Mouse (Mus musculus): ENCODE measurements around the gene Gm10073. TPM values are rescaled to one million over a fixed set of nuclear protein-coding genes. Genes with fewer than 3 reads are reported as not detected.

The Gm10073 gene
- total and polyA plus RNA-seq, 3 experiments: 21.6 to 224 (median 117) TPM

- DNase-seq (ENCODE audit: extremely low read depth): no peak
- no peak overlapping the region for H3K27ac ChIP-seq (ENCODE audit: insufficient read depth, low read depth)
- in situ Hi-C loops (cut with MboI; ENCODE audit: low pct_ligation_motif_present, low pct_unique_long_range_greater_than_20kb, low sequenced_read_pairs): no loop called here
- H3K4me2 ChIP-seq (ENCODE audit: insufficient read depth, low read depth, poor library complexity, severe bottlenecking): no peak overlapping the region
- no peaks in the 10 kb centered on the region for H3K4me1 ChIP-seq (ENCODE audit: control insufficient read depth in 1 of 2, insufficient read depth in 2 of 2)
- no peak overlapping the region for H3K9ac ChIP-seq (ENCODE audit: insufficient read depth, low read depth)
- no peaks in the 10 kb centered on the region for H3K36me3 ChIP-seq (replicated peaks in 1 of 2; ENCODE audit: control insufficient read depth in 1 of 2, insufficient read depth in 1 of 2, low read length in 1 of 2)
- no peak overlapping the region for H3K4me3 ChIP-seq (replicated peaks in 1 of 3; ENCODE audit: low read depth in 2 of 3, low read length in 2 of 3, poor library complexity in 1 of 3)
- no peaks in the 10 kb centered on the region for H3K79me2 ChIP-seq (replicated peaks; ENCODE audit: control insufficient read depth, extremely low read depth, insufficient read depth, poor library complexity, severe bottlenecking)
- TF ChIP-seq ELF1 (IDR thresholded peaks at IDR 0.05; ENCODE audit: low read depth, low read length) (no peak), BHLHE40 (IDR thresholded peaks at IDR 0.05; ENCODE audit: low read depth, low read length) (no peak), CHD2 (IDR thresholded peaks at IDR 0.05; ENCODE audit: low read length) (no peak), PAX5 (IDR thresholded peaks at IDR 0.05; ENCODE audit: low read length) (no peak), USF1 (IDR thresholded peaks at IDR 0.05; ENCODE audit: low read depth, low read length) (no peak), JUN (IDR thresholded peaks at IDR 0.05; ENCODE audit: insufficient read depth, low read depth, low read length) (no peak), SMC3 (IDR thresholded peaks at IDR 0.05; ENCODE audit: low read depth, low read length) (no peak)
- H3K27me3 ChIP-seq (replicated peaks): no peaks in the 10 kb centered on the region
- dilution Hi-C loops (cut with MboI; ENCODE audit: extremely low pct_ligation_motif_present, extremely low pct_unique_long_range_greater_than_20kb, low sequenced_read_pairs): no loop called here
- no peaks in the 10 kb centered on the region for H3K9me3 ChIP-seq (replicated peaks; ENCODE audit: low read length)
Observed at GRCm38 (mm10) chr8:106592458-106592857, 19.2 kb upstream of the Gm10073 start.

- in situ Hi-C loops (cut with MboI; ENCODE audit: low pct_ligation_motif_present, low pct_unique_long_range_greater_than_20kb, low sequenced_read_pairs): no loop called here
- DNase-seq (ENCODE audit: extremely low read depth): no peak
Observed at GRCm38 (mm10) chr8:106588443-106589431, 15.5 kb upstream of the Gm10073 start.

GRCm38 (mm10) chr8:106586896-106587295 lies 13.6 kb upstream of the Gm10073 start:
- Histone ChIP-seq H3K9me3 (replicated peaks; ENCODE audit: low read length) (peaks cover 6% of the 10 kb centered on the region), H3K27ac (ENCODE audit: insufficient read depth, low read depth) (no peak overlapping the region), H3K4me3 (replicated peaks in 1 of 3; ENCODE audit: low read depth in 2 of 3, low read length in 2 of 3, poor library complexity in 1 of 3) (no peak overlapping the region), H3K4me2 (ENCODE audit: insufficient read depth, low read depth, poor library complexity, severe bottlenecking) (no peak overlapping the region), H3K36me3 (replicated peaks in 1 of 2; ENCODE audit: control insufficient read depth in 1 of 2, insufficient read depth in 1 of 2, low read length in 1 of 2) (no peaks in the 10 kb centered on the region), H3K27me3 (replicated peaks) (no peaks in the 10 kb centered on the region), H3K4me1 (ENCODE audit: control insufficient read depth in 1 of 2, insufficient read depth in 2 of 2) (no peaks in the 10 kb centered on the region), H3K9ac (ENCODE audit: insufficient read depth, low read depth) (no peak overlapping the region), H3K79me2 (replicated peaks; ENCODE audit: control insufficient read depth, extremely low read depth, insufficient read depth, poor library complexity, severe bottlenecking) (no peaks in the 10 kb centered on the region)
- TF ChIP-seq NELFE (IDR thresholded peaks at IDR 0.05; ENCODE audit: low read depth, low read length) (no peak), IRF4 (IDR thresholded peaks at IDR 0.05; ENCODE audit: low read depth, low read length) (no peak), SIN3A (IDR thresholded peaks at IDR 0.05; ENCODE audit: low read length) (no peak), KAT2A (IDR thresholded peaks at IDR 0.05; ENCODE audit: insufficient replicate concordance, low read length) (no peak), ETS1 (conservative IDR thresholded peaks at IDR 0.05; ENCODE audit: low read depth, low read length) (no peak), TCF12 (IDR thresholded peaks at IDR 0.05; ENCODE audit: low read depth, low read length) (no peak), SMC3 (IDR thresholded peaks at IDR 0.05; ENCODE audit: low read depth, low read length) (no peak), ELF1 (IDR thresholded peaks at IDR 0.05; ENCODE audit: low read depth, low read length) (no peak), RAD21 (IDR thresholded peaks at IDR 0.05; ENCODE audit: low read depth, low read length) (no peak), MXI1 (IDR thresholded peaks at IDR 0.05; ENCODE audit: low read depth, low read length) (no peak), E2F4 (IDR thresholded peaks at IDR 0.05; ENCODE audit: insufficient replicate concordance, low read depth, low read length) (no peak)
- dilution Hi-C loops (cut with MboI; ENCODE audit: extremely low pct_ligation_motif_present, extremely low pct_unique_long_range_greater_than_20kb, low sequenced_read_pairs) (no loop called here), in situ Hi-C loops (cut with MboI; ENCODE audit: low pct_ligation_motif_present, low pct_unique_long_range_greater_than_20kb, low sequenced_read_pairs) (no loop called here)
- DNase-seq (ENCODE audit: extremely low read depth): no peak

More at GRCm38 (mm10) chr8:106588443-106589431, 15.5 kb upstream of the Gm10073 start:
- dilution Hi-C loops (cut with MboI; ENCODE audit: extremely low pct_ligation_motif_present, extremely low pct_unique_long_range_greater_than_20kb, low sequenced_read_pairs): no loop called here
- no peak for TF ChIP-seq KAT2A (IDR thresholded peaks at IDR 0.05; ENCODE audit: insufficient replicate concordance, low read length)
- TF ChIP-seq ZMIZ1 (IDR thresholded peaks at IDR 0.05; ENCODE audit: low read depth, low read length): no peak
- H3K27ac ChIP-seq (ENCODE audit: insufficient read depth, low read depth): no peak overlapping the region
- H3K9me3 ChIP-seq (replicated peaks; ENCODE audit: low read length): no peaks in the 10 kb centered on the region
- no peaks in the 10 kb centered on the region for H3K4me1 ChIP-seq (ENCODE audit: control insufficient read depth in 1 of 2, insufficient read depth in 2 of 2)
- no peak overlapping the region for H3K9ac ChIP-seq (ENCODE audit: insufficient read depth, low read depth)
- H3K79me2 ChIP-seq (replicated peaks; ENCODE audit: control insufficient read depth, extremely low read depth, insufficient read depth, poor library complexity, severe bottlenecking): no peaks in the 10 kb centered on the region
- no peaks in the 10 kb centered on the region for H3K36me3 ChIP-seq (replicated peaks in 1 of 2; ENCODE audit: control insufficient read depth in 1 of 2, insufficient read depth in 1 of 2, low read length in 1 of 2)
- no peak overlapping the region for H3K4me2 ChIP-seq (ENCODE audit: insufficient read depth, low read depth, poor library complexity, severe bottlenecking)
- no peak overlapping the region for H3K4me3 ChIP-seq (replicated peaks in 1 of 3; ENCODE audit: low read depth in 2 of 3, low read length in 2 of 3, poor library complexity in 1 of 3)
- no peaks in the 10 kb centered on the region for H3K27me3 ChIP-seq (replicated peaks)
